Mouse (Mus musculus) intestine, embryonic 14.5 days (tissue): ENCODE measurements around the gene Ksr2. TPM values are rescaled to one million over a fixed set of nuclear protein-coding genes. Genes with fewer than 3 reads are reported as not detected.

Source experiments
- ATAC-seq: fragments of 200-750 bp; cut with Nextera tagmentation; replicated peaks from 2 replicates; pipeline ENCODE4 v1.8.0; 2017; ENCODE audit warnings: low read depth, moderate number of reproducible peaks, moderate TSS enrichment, moderate library complexity; ENCODE audit not compliant: low FRiP score, low TSS enrichment
- DNase-seq: peaks from one replicate; pipeline ENCODE4 v3.0.0-alpha.2; 2018; ENCODE audit warnings: low spot score
- H3K27ac ChIP-seq: fragments of 300-500 bp; sonication (generic); 2 replicates; pipeline ENCODE4 v1.5.1; 2014; ENCODE audit warnings: low read depth, mild to moderate bottlenecking, control low read depth
- H3K27me3 ChIP-seq: fragments of 300-500 bp; sonication (generic); replicated peaks from 2 replicates; pipeline ENCODE4 v1.6.1; 2014; ENCODE audit warnings: low read length, control low read depth; ENCODE audit not compliant: control insufficient read depth, insufficient read depth
- H3K36me3 ChIP-seq: fragments of 300-500 bp; sonication (generic); 2 replicates; pipeline ENCODE4 v1.6.1; 2014; ENCODE audit warnings: low read length, control low read depth; ENCODE audit not compliant: control insufficient read depth, insufficient read depth
- H3K4me1 ChIP-seq: fragments of 300-500 bp; sonication (generic); replicated peaks from 2 replicates; pipeline ENCODE4 v1.6.1; 2014; ENCODE audit warnings: low read length, control low read depth, mixed read lengths; ENCODE audit not compliant: control insufficient read depth, insufficient read depth
- H3K4me2 ChIP-seq: fragments of 300-500 bp; sonication (generic); 2 replicates; pipeline ENCODE4 v1.6.1; 2014; ENCODE audit warnings: low read length
- H3K4me3 ChIP-seq: fragments of 300-500 bp; sonication (generic); 2 replicates; pipeline ENCODE4 v1.5.1; 2014; ENCODE audit warnings: low read depth, low read length, control low read depth, mixed read lengths
- H3K9ac ChIP-seq: fragments of 300-500 bp; sonication (generic); 2 replicates; pipeline ENCODE4 v1.6.1; 2014; ENCODE audit warnings: mild to moderate bottlenecking, low read length
- H3K9me3 ChIP-seq: fragments of 300-500 bp; sonication (generic); 2 replicates; pipeline ENCODE4 v1.6.1; 2016; ENCODE audit warnings: low read length, control low read depth; ENCODE audit not compliant: control insufficient read depth
- WGBS: fragments of 180-500 bp; shearing (Covaris S2); extraction: QIAGEN DNeasy Blood & Tissue Kit; methylation state at CpG from one replicate; pipeline ENCODE4 v1.1.7; 2014; 5-methylcytosine and 5-hydroxymethylcytosine counted together
- polyA plus RNA-seq: library from polyadenylated mRNA; unstranded; fragments of >200 nt; fragmentation: Nextera tagmentation; extraction: Ambion mirVana; gene quantifications from 2 replicates; pipeline ENCODE4 v1.2.1, GENCODE M21; 2014

Ksr2 gene
- polyA plus RNA-seq, 1 experiment from 2014 or later: 0.84 TPM

- Histone ChIP-seq H3K4me3 (no peak overlapping the region), H3K27me3 (no peaks in the 10 kb centered on the region), H3K4me2 (no peak overlapping the region), H3K9ac (no peak overlapping the region), H3K27ac (no peak overlapping the region), H3K9me3 (no peaks in the 10 kb centered on the region), H3K36me3 (no peaks in the 10 kb centered on the region), H3K4me1 (no peaks in the 10 kb centered on the region)
- ATAC-seq (no peak), DNase-seq (no peak)
- 60% methylated on average over 6 of the region's 6 CpGs for WGBS
Observed at GRCm38 (mm10) chr5:117781178-117781577, 367.4 kb downstream of the Ksr2 start.

- no peaks in the 10 kb centered on the region for H3K9me3 ChIP-seq
- H3K36me3 ChIP-seq: no peaks in the 10 kb centered on the region
- no peaks in the 10 kb centered on the region for H3K27me3 ChIP-seq
- no peaks in the 10 kb centered on the region for H3K4me1 ChIP-seq
- H3K27ac ChIP-seq: no peak overlapping the region
- DNase-seq: no peak
- H3K9ac ChIP-seq: no peak overlapping the region
- no peak overlapping the region for H3K4me3 ChIP-seq
- 31% methylated on average over 6 of the region's 6 CpGs for WGBS
- ATAC-seq: no peak
- no peak overlapping the region for H3K4me2 ChIP-seq
Observed at GRCm38 (mm10) chr5:117790071-117790470, 376.3 kb downstream of the Ksr2 start.

- H3K9me3 ChIP-seq: no peaks in the 10 kb centered on the region
- WGBS: 89% methylated on average over 14 of the region's 14 CpGs
Observed at GRCm38 (mm10) chr5:117791875-117792274, 378.1 kb downstream of the Ksr2 start.

GRCm38 (mm10) chr5:117800849-117801248, 387.0 kb downstream of the Ksr2 start:
- Histone ChIP-seq H3K27me3 (no peaks in the 10 kb centered on the region), H3K36me3 (no peaks in the 10 kb centered on the region), H3K4me2 (no peak overlapping the region), H3K4me3 (no peak overlapping the region), H3K9ac (no peak overlapping the region), H3K27ac (no peak overlapping the region), H3K9me3 (no peaks in the 10 kb centered on the region), H3K4me1 (no peaks in the 10 kb centered on the region)
- DNase-seq (no peak), ATAC-seq (no peak)
- 56% methylated on average over 9 of the region's 9 CpGs for WGBS

More at GRCm38 (mm10) chr5:117791875-117792274, 378.1 kb downstream of the Ksr2 start:
- H3K4me3 ChIP-seq: no peak overlapping the region
- H3K27me3 ChIP-seq: no peaks in the 10 kb centered on the region
- H3K4me2 ChIP-seq: no peak overlapping the region
- ATAC-seq (no peak), DNase-seq (no peak)
- H3K4me1 ChIP-seq: no peaks in the 10 kb centered on the region
- no peaks in the 10 kb centered on the region for H3K36me3 ChIP-seq
- H3K27ac ChIP-seq: no peak overlapping the region
- no peak overlapping the region for H3K9ac ChIP-seq

- Histone ChIP-seq H3K9ac (no peak overlapping the region), H3K4me2 (no peak overlapping the region), H3K9me3 (no peaks in the 10 kb centered on the region), H3K4me1 (no peaks in the 10 kb centered on the region), H3K36me3 (no peaks in the 10 kb centered on the region), H3K4me3 (no peak overlapping the region), H3K27me3 (no peaks in the 10 kb centered on the region), H3K27ac (no peak overlapping the region)
- WGBS: 87% methylated on average over 11 of the region's 11 CpGs
- DNase-seq (no peak), ATAC-seq (no peak)
Observed at GRCm38 (mm10) chr5:117802071-117802521, 388.3 kb downstream of the Ksr2 start.

- Histone ChIP-seq H3K4me3 (no peak overlapping the region), H3K9ac (no peak overlapping the region), H3K4me2 (no peak overlapping the region), H3K27me3 (no peaks in the 10 kb centered on the region), H3K36me3 (no peaks in the 10 kb centered on the region), H3K27ac (no peak overlapping the region), H3K9me3 (no peaks in the 10 kb centered on the region), H3K4me1 (no peaks in the 10 kb centered on the region)
- WGBS: 61% methylated on average over 7 of the region's 7 CpGs
- ATAC-seq: no peak
- no peak for DNase-seq
Observed at GRCm38 (mm10) chr5:117803551-117803950, 389.8 kb downstream of the Ksr2 start.

GRCm38 (mm10) chr5:117810930-117811329, 397.1 kb downstream of the Ksr2 start:
- Histone ChIP-seq H3K27me3 (no peaks in the 10 kb centered on the region), H3K4me1 (no peaks in the 10 kb centered on the region), H3K9ac (no peak overlapping the region), H3K27ac (no peak overlapping the region), H3K9me3 (no peaks in the 10 kb centered on the region), H3K4me3 (no peak overlapping the region), H3K4me2 (no peak overlapping the region), H3K36me3 (no peaks in the 10 kb centered on the region)
- DNase-seq: no peak
- no peak for ATAC-seq
- 92% methylated on average over 7 of the region's 7 CpGs for WGBS

GRCm38 (mm10) chr5:117818800-117819199, 405.0 kb downstream of the Ksr2 start:
- no peak overlapping the region for H3K27ac ChIP-seq
- no peaks in the 10 kb centered on the region for H3K36me3 ChIP-seq
- H3K4me2 ChIP-seq: no peak overlapping the region
- H3K4me3 ChIP-seq: no peak overlapping the region
- no peaks in the 10 kb centered on the region for H3K4me1 ChIP-seq
- DNase-seq (no peak), ATAC-seq (no peak)
- no peaks in the 10 kb centered on the region for H3K27me3 ChIP-seq
- H3K9me3 ChIP-seq: no peaks in the 10 kb centered on the region
- 68% methylated on average over 6 of the region's 6 CpGs for WGBS
- H3K9ac ChIP-seq: no peak overlapping the region

- Histone ChIP-seq H3K36me3 (no peaks in the 10 kb centered on the region), H3K9me3 (no peaks in the 10 kb centered on the region), H3K9ac (no peak overlapping the region), H3K4me3 (no peak overlapping the region), H3K27me3 (no peaks in the 10 kb centered on the region), H3K4me1 (no peaks in the 10 kb centered on the region), H3K27ac (no peak overlapping the region), H3K4me2 (no peak overlapping the region)
- no peak for DNase-seq
- WGBS: 70% methylated on average over 7 of the region's 7 CpGs
- ATAC-seq: no peak
Observed at GRCm38 (mm10) chr5:117820445-117820844, 406.6 kb downstream of the Ksr2 start.
